Mouse (Mus musculus) forebrain, embryonic 14.5 days (tissue): Measurements from ENCODE around the gene Gpbar1. TPM values are rescaled to one million over a fixed set of nuclear protein-coding genes. Genes with fewer than 3 reads are reported as not detected.

Source experiments
- ATAC-seq: fragments of 200-750 bp; cut with Nextera tagmentation; 2 replicates; pipeline ENCODE4 v1.8.0; 2017; ENCODE audit warnings: mild to moderate bottlenecking, moderate library complexity
- DNase-seq: peaks from one replicate; pipeline ENCODE4 v3.0.0-alpha.2; 2015; ENCODE audit warnings: low spot score
- H3K27ac ChIP-seq: fragments of 300-500 bp; sonication (generic); 2 replicates; pipeline ENCODE4 v1.5.1; 2014; ENCODE audit warnings: low read depth, mild to moderate bottlenecking, control low read depth, low read length, moderate library complexity
- H3K27me3 ChIP-seq: fragments of 300-500 bp; sonication (generic); replicated peaks from 2 replicates; pipeline ENCODE4 v1.6.1; 2014; ENCODE audit warnings: low read length, control low read depth, mixed read lengths; ENCODE audit not compliant: control insufficient read depth, insufficient read depth
- H3K36me3 ChIP-seq: fragments of 300-500 bp; sonication (generic); 2 replicates; pipeline ENCODE4 v1.6.1; 2014; ENCODE audit warnings: low read length, control low read depth; ENCODE audit not compliant: control insufficient read depth, insufficient read depth
- H3K4me1 ChIP-seq: fragments of 300-500 bp; sonication (generic); 2 replicates; pipeline ENCODE4 v1.6.1; 2014; ENCODE audit warnings: antibody characterized with exemption, low read length, control low read depth; ENCODE audit not compliant: control insufficient read depth, insufficient read depth
- H3K4me2 ChIP-seq: fragments of 300-500 bp; sonication (generic); 2 replicates; pipeline ENCODE4 v1.6.1; 2014; ENCODE audit warnings: mild to moderate bottlenecking, control low read depth, low read length
- H3K4me3 ChIP-seq: fragments of 300-500 bp; sonication (generic); 2 replicates; pipeline ENCODE4 v1.5.1; 2014; ENCODE audit warnings: low read depth, low read length, control low read depth
- H3K9ac ChIP-seq: fragments of 300-500 bp; sonication (generic); 2 replicates; pipeline ENCODE4 v1.6.1; 2014; ENCODE audit warnings: mild to moderate bottlenecking, low read length, control low read depth, moderate library complexity
- H3K9me3 ChIP-seq: fragments of 300-500 bp; sonication (generic); replicated peaks from 2 replicates; pipeline ENCODE4 v1.6.1; 2016; ENCODE audit warnings: low read length, control low read depth, mixed read lengths; ENCODE audit not compliant: control insufficient read depth
- WGBS: fragments of 180-500 bp; shearing (Covaris S2); extraction: QIAGEN DNeasy Blood & Tissue Kit; methylation state at CpG from one replicate; pipeline ENCODE4 v1.1.7; 2014; 5-methylcytosine and 5-hydroxymethylcytosine counted together
- polyA plus RNA-seq: library from polyadenylated mRNA; unstranded; fragments of >200 nt; fragmentation: Nextera tagmentation; extraction: Ambion mirVana; gene quantifications from 2 replicates; pipeline ENCODE4 v1.2.1, GENCODE M21; 2014

The Gpbar1 gene
- polyA plus RNA-seq, 1 experiment from 2014 or later, result 0.17 TPM

DNA sequence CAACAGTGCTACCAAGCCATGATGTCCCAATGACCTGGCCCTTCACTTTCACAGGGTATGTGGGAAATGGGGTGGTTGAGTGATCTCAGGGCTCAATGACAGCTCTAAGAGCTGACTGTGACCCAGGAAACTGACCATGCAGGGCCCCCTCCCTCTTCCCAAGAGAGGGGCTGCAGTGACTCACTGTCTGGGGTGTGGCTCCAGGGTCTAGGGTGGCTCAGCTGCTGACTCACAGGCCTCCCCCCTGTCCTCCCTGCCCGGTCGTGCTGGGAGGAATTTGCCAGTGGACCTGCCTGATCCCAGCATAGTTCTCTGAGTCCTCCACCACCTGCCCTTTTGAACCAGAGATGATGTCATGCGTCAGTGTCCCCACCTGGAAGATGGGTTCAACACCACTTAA lies 18.9 kb downstream of the Gpbar1 start:
- Histone ChIP-seq H3K27me3 (no peaks in the 10 kb centered on the region), H3K27ac (no peak overlapping the region), H3K4me1 (peaks cover 11% of the 10 kb centered on the region), H3K4me3 (no peak overlapping the region), H3K4me2 (no peak overlapping the region), H3K9me3 (no peaks in the 10 kb centered on the region), H3K36me3 (0 out of 2 replicates have a peak, but pooled peaks cover 9% of the 10 kb centered on the region), H3K9ac (no peak overlapping the region)
- 84% methylated on average over 3 of the region's 3 CpGs for WGBS
- no peak for ATAC-seq
- no peak for DNase-seq

DNA sequence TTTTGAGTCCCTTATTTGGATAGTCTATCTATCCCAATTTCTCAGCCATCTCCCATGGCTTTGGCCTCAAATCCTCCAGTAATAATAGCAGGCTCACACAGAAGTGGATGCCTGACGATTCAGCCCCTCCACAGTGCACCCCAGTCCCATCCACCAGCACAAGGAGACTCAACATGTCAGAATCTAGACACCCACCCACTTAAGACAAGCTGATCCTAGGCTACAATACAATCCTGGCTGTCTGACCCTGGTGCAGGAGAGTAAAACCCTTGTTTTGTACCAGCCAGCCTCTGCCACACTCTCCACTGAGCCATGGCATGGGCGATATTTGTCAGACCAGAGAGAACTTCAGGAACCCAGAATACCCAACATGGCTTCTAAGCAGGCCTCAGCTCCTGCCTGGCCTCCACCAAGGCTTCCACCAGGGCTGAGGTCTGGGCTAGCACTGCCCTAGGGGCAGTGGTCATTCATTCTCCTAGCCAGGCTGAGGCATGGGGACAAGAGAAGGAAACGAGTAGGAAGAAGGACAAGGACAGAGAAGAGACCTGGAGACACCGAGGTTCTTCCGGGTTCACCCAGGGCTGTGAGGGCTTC lies 19.9 kb downstream of the Gpbar1 start:
- Histone ChIP-seq H3K4me1 (peaks cover 11% of the 10 kb centered on the region), H3K36me3 (0 out of 2 replicates have a peak, but pooled peaks cover 7% of the 10 kb centered on the region), H3K4me3 (no peak overlapping the region), H3K27me3 (no peaks in the 10 kb centered on the region), H3K9ac (no peak overlapping the region), H3K4me2 (no peak overlapping the region), H3K27ac (no peak overlapping the region), H3K9me3 (no peaks in the 10 kb centered on the region)
- ATAC-seq, result no peak
- no peak for DNase-seq
- WGBS, result 86% methylated on average over 5 of the region's 5 CpGs

DNA sequence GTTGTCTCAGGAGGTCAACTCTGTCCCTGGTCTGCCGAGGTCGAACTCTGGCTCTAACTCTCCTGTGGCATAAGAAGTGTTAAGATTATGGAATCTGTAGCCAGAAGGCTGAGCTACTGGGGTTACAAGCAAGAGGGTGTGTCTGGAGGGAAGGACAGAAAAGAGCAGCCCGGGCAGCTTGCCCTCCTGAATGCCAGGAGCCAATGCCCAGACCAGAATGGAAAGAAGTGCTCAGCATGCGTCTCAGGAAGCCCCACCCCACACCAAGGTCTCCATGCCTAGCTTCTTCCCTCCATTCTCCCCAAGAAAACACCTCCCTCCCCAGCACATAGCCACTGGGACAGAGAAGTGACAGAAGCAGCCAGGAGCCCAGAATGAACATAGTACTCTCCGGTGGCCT lies 20.6 kb downstream of the Gpbar1 start:
- 70% methylated on average over 5 of the region's 5 CpGs for WGBS
- H3K4me1 ChIP-seq, result peaks cover 18% of the 10 kb centered on the region
- H3K36me3 ChIP-seq, result 0 out of 2 replicates have a peak, but pooled peaks cover 7% of the 10 kb centered on the region
- no peak overlapping the region for H3K9ac ChIP-seq
- H3K27me3 ChIP-seq, result peaks cover 4% of the 10 kb centered on the region; the same call in 1 of the 2 replicates
- H3K27ac ChIP-seq, result no peak overlapping the region
- no peak for ATAC-seq
- no peak overlapping the region for H3K4me2 ChIP-seq
- no peaks in the 10 kb centered on the region for H3K9me3 ChIP-seq
- DNase-seq, result no peak
- H3K4me3 ChIP-seq, result no peak overlapping the region

DNA sequence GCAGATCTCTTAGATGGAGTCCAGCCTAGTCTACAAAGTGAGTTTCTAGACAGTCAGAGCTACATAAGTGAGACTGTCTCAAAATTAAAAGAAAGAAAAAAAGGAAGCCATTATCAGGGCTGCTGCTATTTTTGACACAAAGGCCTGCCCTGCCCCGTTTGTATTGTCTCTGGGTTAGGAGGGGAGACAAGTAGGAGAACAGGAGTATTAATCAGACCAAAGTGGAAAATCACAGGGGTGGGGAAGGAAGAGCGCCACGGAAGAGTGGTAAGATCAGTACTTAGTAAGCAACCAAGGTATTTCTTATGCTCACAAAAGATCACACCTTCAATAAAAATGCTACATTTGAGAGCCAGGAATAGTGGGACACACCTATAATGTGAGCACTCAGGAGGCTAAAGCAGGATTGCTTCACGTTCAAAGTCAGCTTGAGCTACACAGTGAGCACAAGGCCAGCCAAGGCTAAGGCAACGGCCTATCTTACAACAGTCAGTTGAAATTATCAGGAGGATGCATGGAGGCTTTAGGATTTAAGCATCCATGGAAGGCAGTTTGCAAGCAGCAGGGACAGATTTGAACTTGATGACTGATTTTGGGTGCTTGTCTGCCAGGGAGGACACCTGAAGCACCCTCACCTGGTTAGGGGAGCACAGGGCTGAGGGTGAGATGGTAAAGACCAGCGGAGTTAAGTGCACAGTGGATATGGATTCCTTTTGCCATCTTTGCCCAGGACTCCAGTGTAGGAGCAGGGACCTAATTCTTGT lies 22.2 kb downstream of the Gpbar1 start:
- Histone ChIP-seq H3K4me3 (no peak overlapping the region), H3K27ac (no peak overlapping the region), H3K27me3 (peaks cover 10% of the 10 kb centered on the region), H3K9ac (no peak overlapping the region), H3K4me2 (no peak overlapping the region), H3K36me3 (0 out of 2 replicates have a peak, but pooled peaks cover 7% of the 10 kb centered on the region), H3K4me1 (peaks cover 14% of the 10 kb centered on the region), H3K9me3 (no peaks in the 10 kb centered on the region)
- DNase-seq (no peak), ATAC-seq (no peak)
- 87% methylated on average over 6 of the region's 6 CpGs for WGBS

DNA sequence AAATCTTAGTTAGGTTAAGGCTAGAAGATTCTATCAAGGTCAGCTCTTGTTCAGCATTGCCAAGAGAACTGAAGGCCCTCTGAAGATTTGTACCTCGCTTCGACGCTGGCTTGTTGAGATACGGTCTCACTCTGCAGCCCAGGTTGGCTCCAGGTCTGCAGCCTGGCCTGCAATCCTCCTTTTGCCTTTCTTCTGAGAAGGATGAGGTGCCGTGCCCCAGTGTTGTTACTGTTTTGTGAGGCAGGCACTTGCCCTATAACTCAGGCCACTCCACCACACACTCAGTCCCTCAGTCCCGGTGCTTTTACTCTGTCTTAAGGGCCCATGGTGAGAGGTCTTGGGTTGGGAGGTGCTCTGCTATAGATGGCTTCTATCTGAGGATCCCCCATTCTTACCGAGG lies 23.9 kb downstream of the Gpbar1 start:
- Histone ChIP-seq H3K4me3 (no peak overlapping the region), H3K36me3 (0 out of 2 replicates have a peak, but pooled peaks cover 2% of the 10 kb centered on the region), H3K27ac (no peak overlapping the region), H3K9ac (no peak overlapping the region), H3K4me1 (peaks cover 9% of the 10 kb centered on the region), H3K4me2 (no peak overlapping the region), H3K9me3 (no peaks in the 10 kb centered on the region), H3K27me3 (peaks cover 10% of the 10 kb centered on the region)
- DNase-seq, result no peak
- ATAC-seq, result no peak
- WGBS, result 96% methylated on average over 7 of the region's 7 CpGs

DNA sequence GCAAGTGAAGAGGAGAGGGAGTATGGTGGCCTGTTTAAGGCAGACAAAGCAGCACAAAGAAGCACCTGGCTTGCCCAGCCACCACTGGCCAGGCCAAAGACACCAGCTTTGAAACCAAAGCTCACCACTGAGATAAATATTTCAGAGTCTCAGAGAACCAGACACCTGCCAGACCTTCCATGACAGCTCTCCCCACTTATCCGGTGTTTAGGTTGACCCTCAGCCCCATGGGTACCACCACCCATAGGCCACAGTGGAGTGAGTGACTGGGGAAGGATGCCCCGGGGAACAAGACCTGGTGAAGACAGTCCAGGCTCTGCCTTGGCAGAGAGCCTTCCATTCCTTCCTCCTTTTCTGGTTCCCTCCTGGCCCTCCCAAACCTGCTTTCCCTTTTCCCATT lies 24.5 kb downstream of the Gpbar1 start:
- H3K27me3 ChIP-seq, result peaks cover 10% of the 10 kb centered on the region
- peaks cover 9% of the 10 kb centered on the region for H3K4me1 ChIP-seq
- H3K4me3 ChIP-seq, result no peak overlapping the region
- H3K9ac ChIP-seq, result no peak overlapping the region
- H3K9me3 ChIP-seq, result no peaks in the 10 kb centered on the region
- DNase-seq, result no peak
- H3K4me2 ChIP-seq, result no peak overlapping the region
- no peak for ATAC-seq
- WGBS, result 90% methylated on average over 2 of the region's 2 CpGs
- H3K27ac ChIP-seq, result no peak overlapping the region
- H3K36me3 ChIP-seq, result 0 out of 2 replicates have a peak, but pooled peaks cover 2% of the 10 kb centered on the region

DNA sequence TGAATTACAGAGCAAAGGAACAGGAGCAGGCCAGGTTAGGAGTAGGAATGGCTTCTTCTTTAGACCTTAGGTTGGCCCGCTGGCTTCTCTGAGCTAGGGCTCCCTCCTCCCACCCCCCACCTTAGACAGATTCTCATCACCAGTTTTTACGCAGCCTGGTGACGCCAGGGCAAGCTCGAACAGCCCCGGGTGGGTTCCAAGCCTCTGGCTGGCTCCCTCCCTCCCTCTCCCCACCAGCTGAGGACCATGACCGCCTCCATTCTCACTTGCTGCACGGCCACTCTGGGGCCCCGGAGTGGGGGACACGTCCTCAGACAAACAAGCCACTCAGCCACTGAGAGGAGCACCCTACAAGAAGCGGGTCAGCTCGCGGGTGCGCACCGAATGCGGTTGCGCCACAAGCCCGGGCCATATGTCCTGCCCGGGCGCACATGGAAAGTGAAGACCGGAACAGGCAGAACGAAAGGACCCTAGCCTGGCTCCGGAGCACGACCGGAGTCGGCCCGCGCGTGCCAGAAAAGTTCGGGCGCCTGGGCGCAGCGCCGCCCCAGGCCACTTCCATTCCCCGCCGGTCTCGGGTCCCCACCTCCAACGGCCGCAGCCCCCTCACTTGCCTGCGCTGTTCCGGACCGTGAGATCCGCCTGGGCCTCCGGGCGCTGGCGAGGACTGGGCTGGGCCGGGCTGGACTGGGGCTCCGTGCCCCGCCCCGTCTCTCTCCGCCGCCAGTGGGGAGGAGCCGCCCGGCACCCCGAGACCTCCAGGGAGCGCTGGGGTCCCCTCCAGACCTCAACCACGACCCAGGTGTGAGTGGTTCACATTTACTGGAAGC lies 25.4 kb downstream of the Gpbar1 start:
- Histone ChIP-seq H3K4me2 (peak overlapping the region; percentile 75), H3K9me3 (no peaks in the 10 kb centered on the region), H3K27ac (no peak overlapping the region), H3K36me3 (0 out of 2 replicates have a peak, but pooled peaks cover 2% of the 10 kb centered on the region), H3K9ac (peak overlapping the region; percentile 48), H3K4me1 (peaks cover 9% of the 10 kb centered on the region), H3K27me3 (peaks cover 10% of the 10 kb centered on the region), H3K4me3 (peak overlapping the region; percentile 40)
- under 1% methylated on average over 55 of the region's 56 CpGs for WGBS
- peak; percentile 74 for ATAC-seq
- peak; percentile 22 for DNase-seq

DNA sequence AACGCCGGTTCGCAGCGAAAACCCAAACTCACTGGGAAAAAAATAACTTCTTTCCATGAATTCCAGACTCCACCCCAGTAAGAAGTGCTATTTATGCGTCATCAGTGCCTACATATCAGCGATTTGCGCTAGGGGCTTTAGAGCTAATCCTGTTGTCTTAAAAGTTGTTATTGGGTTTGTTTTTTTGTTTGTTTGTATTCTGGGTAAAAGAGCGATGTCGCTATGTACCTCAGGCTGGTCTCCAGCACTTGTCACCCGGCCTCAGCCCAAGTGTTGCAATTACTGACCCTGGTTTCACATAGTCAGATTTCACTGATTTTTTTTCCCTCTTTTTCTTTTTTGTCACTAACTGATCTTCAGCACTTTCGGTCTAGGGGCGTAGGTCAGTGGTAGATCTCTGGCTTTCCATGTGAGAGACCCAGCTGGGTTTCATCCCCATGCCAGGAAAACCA lies 26.0 kb downstream of the Gpbar1 start:
- H3K9ac ChIP-seq, result peak overlapping the region; percentile 48
- no peaks in the 10 kb centered on the region for H3K9me3 ChIP-seq
- WGBS, result 10% methylated on average over 12 of the region's 12 CpGs
- H3K4me3 ChIP-seq, result peak overlapping the region; percentile 40
- H3K36me3 ChIP-seq, result 0 out of 2 replicates have a peak, but pooled peaks cover 2% of the 10 kb centered on the region
- peak overlapping the region; percentile 75 for H3K4me2 ChIP-seq
- H3K27me3 ChIP-seq, result peaks cover 10% of the 10 kb centered on the region
- peaks cover 9% of the 10 kb centered on the region for H3K4me1 ChIP-seq
- peak; percentile 7 for DNase-seq
- ATAC-seq, result no peak
- H3K27ac ChIP-seq, result no peak overlapping the region
